Mouse (Mus musculus) C2C12 (cell line): ENCODE results near the gene Gm6904.
"Not testable (repeated sequence)": the region's sequence is repeated elsewhere in the genome, so short reads cannot be mapped to it uniquely, and the experiment has no call there.

Source experiments
- CTCF ChIP-seq: IDR thresholded peaks from one replicate; pipeline ENCODE4 v1.5.1; 2011; ENCODE audit not compliant: control insufficient read depth, insufficient read depth, insufficient read length
- FOSL1 ChIP-seq: IDR thresholded peaks from one replicate; pipeline ENCODE4 v1.8.0; 2011; ENCODE audit warnings: mild to moderate bottlenecking, low read length; ENCODE audit not compliant: poor library complexity, insufficient read depth, severe bottlenecking
- MAX ChIP-seq: IDR thresholded peaks from one replicate; pipeline ENCODE4 v1.6.1; 2011; ENCODE audit warnings: mild to moderate bottlenecking, control low read depth
- MYOD1 ChIP-seq: IDR thresholded peaks from one replicate; pipeline ENCODE4 v1.6.1; 2011; ENCODE audit warnings: low read depth; ENCODE audit not compliant: control insufficient read depth, insufficient read length
- MYOG ChIP-seq: IDR thresholded peaks from one replicate; pipeline ENCODE4 v1.6.1; 2011; ENCODE audit not compliant: control insufficient read depth, insufficient read length; ENCODE audit errors: extremely low read depth
- USF1 ChIP-seq: IDR thresholded peaks from one replicate; pipeline ENCODE4 v1.6.1; 2011; ENCODE audit warnings: low read depth, mild to moderate bottlenecking, control low read depth, moderate library complexity

DNA sequence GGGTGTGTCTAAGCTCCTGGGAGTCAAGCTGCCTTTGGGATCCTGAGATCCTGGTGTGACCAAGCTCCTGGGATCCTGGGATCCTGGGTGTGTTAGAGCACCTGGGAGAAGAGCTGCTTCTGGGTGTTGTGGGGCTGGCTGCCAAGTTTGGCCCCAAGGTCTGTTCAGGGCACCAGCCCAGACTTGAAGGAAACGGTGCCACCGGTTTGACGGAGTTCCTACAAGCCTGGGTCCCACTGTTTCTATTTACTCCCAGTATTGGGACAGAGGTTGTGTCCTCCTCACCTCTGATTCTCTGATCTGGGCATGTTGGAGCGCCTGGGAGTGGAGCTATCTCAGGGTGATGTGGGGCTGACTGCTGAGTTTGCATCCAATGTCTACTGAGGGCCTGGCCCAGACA, 14.9 kb upstream of the Gm6904 start:
- not testable (repeated sequence) for TF ChIP-seq CTCF, USF1, MYOG, MYOD1, FOSL1, MAX
